Mouse (Mus musculus) left cerebral cortex, postnatal 25 days (tissue): ENCODE measurements around the gene Rpf2. TPM values are rescaled to one million over a fixed set of nuclear protein-coding genes. Genes with fewer than 3 reads are reported as not detected.

Experiments
- DNase-seq, 2 experiments: peaks; one replicate each; pipeline ENCODE4 v3.0.0; 2022; ENCODE audit warnings: low spot score in 2 of 2, mixed read lengths in 1 of 2
- intact Hi-C: fragments of 180-260 bp; cut with DNase I; formaldehyde crosslinking; loops from one replicate; pipeline ENCODE4 v1.15.1; 2025
- total RNA-seq, 2 experiments: library from RNA; stranded (reverse); gene quantifications; 2 replicates each; pipeline ENCODE4 v1.2.3; 2021

Gene Rpf2
- total RNA-seq, 2 experiments from 2014 or later, result 19.6 to 22.8 TPM

GRCm38 (mm10) chr10:40257414-40258255 is 10.8 kb upstream of the Rpf2 start, which contains the start of gene Gtf3c6:
TSS of gene Gtf3c6 (minus strand) at chr10:40258108.
- intact Hi-C loops, result loop anchor here (2.0 to 5.0 kb wide), 2 partner anchors 45 to 90 kb away; partner anchors contain the start of gene Amd1
- peak; percentile 95 for DNase-seq

GRCm38 (mm10) chr10:40256716-40257115 is 9.9 kb upstream of the Rpf2 start:
- intact Hi-C loops, result loop anchor here (5.0 kb wide), 1 partner anchor 91 kb away; no protein-coding TSS in a partner anchor
- DNase-seq, result peak; percentile 35 to 50

GRCm38 (mm10) chr10:40250969-40251368 is 4.1 kb upstream of the Rpf2 start:
- intact Hi-C loops, result no loop called here

GRCm38 (mm10) chr10:40249625-40250024 is 2.8 kb upstream of the Rpf2 start:
- intact Hi-C loops, result no loop called here
- peak in 1 of 2 experiments; percentile 32 for DNase-seq

More at GRCm38 (mm10) chr10:40250969-40251368, 4.1 kb upstream of the Rpf2 start:
- no peak for DNase-seq

GRCm38 (mm10) chr10:40247166-40247716 is 405 bp upstream of the Rpf2 start:
- intact Hi-C loops, result no loop called here
- no peak for DNase-seq

- intact Hi-C loops, result no loop called here
- no peak for DNase-seq
Measured at GRCm38 (mm10) chr10:40237826-40238225, 9.0 kb downstream of the Rpf2 start.

GRCm38 (mm10) chr10:40233241-40233640 is 13.6 kb downstream of the Rpf2 start:
- DNase-seq, result no peak
- intact Hi-C loops, result no loop called here

- DNase-seq, result no peak
- intact Hi-C loops, result no loop called here
Measured at GRCm38 (mm10) chr10:40232442-40232841, 14.4 kb downstream of the Rpf2 start.

- intact Hi-C loops, result no loop called here
Measured at GRCm38 (mm10) chr10:40229725-40230124, 17.1 kb downstream of the Rpf2 start.

GRCm38 (mm10) chr10:40227660-40228303 is 19.1 kb downstream of the Rpf2 start:
- DNase-seq, result no peak
- intact Hi-C loops, result no loop called here

More at GRCm38 (mm10) chr10:40229725-40230124, 17.1 kb downstream of the Rpf2 start:
- no peak for DNase-seq

- no peak for DNase-seq
- intact Hi-C loops, result no loop called here
Measured at GRCm38 (mm10) chr10:40218874-40219273, 28.0 kb downstream of the Rpf2 start.

- intact Hi-C loops, result loop anchor here (1.0 to 5.0 kb wide), 3 partner anchors 70 to 254 kb away; partner anchors contain the start of gene Slc16a10
- peak; percentile 89 to 95 for DNase-seq
Measured at GRCm38 (mm10) chr10:40212443-40213169, 34.2 kb downstream of the Rpf2 start.

GRCm38 (mm10) chr10:40195001-40195400 is 51.8 kb downstream of the Rpf2 start:
- intact Hi-C loops, result no loop called here
- DNase-seq, result no peak

- DNase-seq, result no peak
- intact Hi-C loops, result no loop called here
Measured at GRCm38 (mm10) chr10:40192010-40192935, 54.6 kb downstream of the Rpf2 start.

GRCm38 (mm10) chr10:40191338-40191979 is 55.4 kb downstream of the Rpf2 start:
- no peak for DNase-seq
- intact Hi-C loops, result no loop called here

GRCm38 (mm10) chr10:40190871-40191270 is 56.0 kb downstream of the Rpf2 start:
- intact Hi-C loops, result no loop called here
- no peak for DNase-seq

- intact Hi-C loops, result no loop called here
Measured at GRCm38 (mm10) chr10:40189689-40190088, 57.1 kb downstream of the Rpf2 start.

GRCm38 (mm10) chr10:40188831-40189230 is 58.0 kb downstream of the Rpf2 start:
- intact Hi-C loops, result no loop called here
- no peak for DNase-seq

More at GRCm38 (mm10) chr10:40189689-40190088, 57.1 kb downstream of the Rpf2 start:
- DNase-seq, result no peak
